Mouse (Mus musculus) spleen, adult 2 months (tissue): Measurements from ENCODE around the gene Mrps17.

Experiments used
- CTCF ChIP-seq: fragments of 200-500 bp; IDR thresholded peaks from 2 replicates; pipeline ENCODE4 v1.5.1; 2011; ENCODE audit warnings: mild to moderate bottlenecking, inconsistent platforms; ENCODE audit not compliant: insufficient read depth, insufficient read length, insufficient replicate concordance; ENCODE audit errors: extremely low read depth
- POLR2A ChIP-seq: fragments of 200-500 bp; IDR thresholded peaks from 2 replicates; pipeline ENCODE4 v1.6.1; 2011; ENCODE audit warnings: low read depth, low read length, inconsistent platforms

- TF ChIP-seq CTCF: no peak
- TF ChIP-seq POLR2A: no peak
These were observed 41.6 kb downstream of the Mrps17 start for GRCm38 (mm10) chr5:129756886-129757285.
